ENCODE assay signal across 8 mouse cellular contexts in the genomic region with DNA sequence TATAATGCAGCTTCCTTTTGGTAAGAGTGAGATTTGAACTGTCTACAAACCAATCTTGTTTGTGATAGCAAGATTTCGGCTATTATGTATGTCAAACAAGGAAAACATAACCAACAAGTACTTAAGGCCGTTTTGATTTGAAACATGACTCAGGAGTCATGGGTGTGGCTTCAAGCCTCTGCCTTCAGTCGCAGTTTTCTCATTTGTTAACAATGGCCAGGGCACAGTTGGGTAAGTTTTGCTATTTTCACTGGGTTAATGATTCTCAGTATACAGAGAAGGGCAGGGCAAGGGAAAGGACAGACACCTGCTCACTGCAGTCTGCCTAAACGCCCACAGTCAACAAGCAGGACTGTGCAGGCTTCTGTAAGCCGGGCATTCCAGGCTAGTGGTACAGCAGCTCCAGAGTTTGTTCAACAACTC. TPM values are rescaled to one million over a fixed set of nuclear protein-coding genes. Genes with fewer than 3 reads are reported as not detected.
DNase-seq lines count a peak whose midpoint lies in the region; ATAC-seq and TF ChIP-seq lines count a peak whose summit lies in the region.

No protein-coding gene starts in this region.

- peak overlapping the region; percentile 49 for H3K4me2 ChIP-seq in kidney, embryonic 14.5 days (replicated peaks; ENCODE audit: low read depth, low read length)
- H3K4me2 ChIP-seq in forebrain, embryonic 14.5 days (ENCODE audit: low read length): peak overlapping the region; percentile 75
- H3K4me2 ChIP-seq in liver, embryonic 15.5 days: peak overlapping the region; percentile 87

- peak overlapping the region; percentile 99 for H3K27ac ChIP-seq in kidney, embryonic 14.5 days (ENCODE audit: low read depth, low read length)
- peak overlapping the region; percentile 98; the same call in 1 of the 2 replicates for H3K27ac ChIP-seq in forebrain, embryonic 14.5 days (ENCODE audit: low read depth, low read length)
- peak overlapping the region; percentile 100 for H3K27ac ChIP-seq in liver, embryonic 15.5 days (replicated peaks)

- intact Hi-C loops in left cerebral cortex, postnatal 10 days (cut with DNase I): loop anchor here (5.0 kb wide), 1 partner anchor 258 kb away; a partner anchor contains a TSS

- peak; percentile 52 for ATAC-seq in kidney, embryonic 14.5 days (ENCODE audit: low FRiP score, low TSS enrichment)
- peak; percentile 67 for ATAC-seq in Patski
- peak; percentile 2; the same call in 1 of the 2 replicates for ATAC-seq in forebrain, embryonic 14.5 days
- peak; percentile 27 for ATAC-seq in liver, embryonic 15.5 days (ENCODE audit: insufficient read depth)

- in situ Hi-C loops in Patski (cut with MboI; ENCODE audit: low pct_unique_long_range_greater_than_20kb): loop anchor here (25.0 kb wide), 1 partner anchor 1307 kb away; no protein-coding TSS in a partner anchor

- no peaks in the 10 kb centered on the region for H3K9me3 ChIP-seq in kidney, embryonic 14.5 days (ENCODE audit: control insufficient read depth, low read length)
- H3K9me3 ChIP-seq in forebrain, embryonic 14.5 days (replicated peaks; ENCODE audit: control insufficient read depth, low read length): no peaks in the 10 kb centered on the region
- no peaks in the 10 kb centered on the region for H3K9me3 ChIP-seq in liver, embryonic 15.5 days (replicated peaks)

- POLR2A ChIA-PET in Patski (lab: Charles Lee): interaction anchor here (1.0 kb wide), 1 partner anchor 83 kb away, joined by 3 read pairs; no protein-coding TSS in a partner anchor

- H3K9ac ChIP-seq in kidney, embryonic 14.5 days (ENCODE audit: low read depth, low read length): peak overlapping the region; percentile 59
- peak overlapping the region; percentile 63 for H3K9ac ChIP-seq in forebrain, embryonic 14.5 days (ENCODE audit: low read length)
- peak overlapping the region; percentile 74 for H3K9ac ChIP-seq in liver, embryonic 15.5 days

- H3K4me1 ChIP-seq in kidney, embryonic 14.5 days (ENCODE audit: control insufficient read depth, insufficient read depth, low read length): peaks cover 9% of the 10 kb centered on the region; the same call in 1 of the 2 replicates
- H3K4me1 ChIP-seq in forebrain, embryonic 14.5 days (ENCODE audit: control insufficient read depth, insufficient read depth, low read length): peaks cover 20% of the 10 kb centered on the region
- H3K4me1 ChIP-seq in liver, embryonic 15.5 days (replicated peaks): peaks cover 30% of the 10 kb centered on the region

- H3K4me3 ChIP-seq in kidney, embryonic 14.5 days (ENCODE audit: low read length): peak overlapping the region; percentile 90
- H3K4me3 ChIP-seq in forebrain, embryonic 14.5 days (ENCODE audit: low read depth, low read length): peak overlapping the region; percentile 85
- H3K4me3 ChIP-seq in liver, embryonic 15.5 days (replicated peaks): peak overlapping the region; percentile 77

- CTCF ChIA-PET in Patski (lab: Charles Lee): interaction anchor here (0.8 to 1.6 kb wide), 2 partner anchors 12 to 14 kb away, joined by 3 to 6 read pairs; no protein-coding TSS in a partner anchor

- WGBS in kidney, embryonic 14.5 days: 7% methylated on average over 5 of the region's 5 CpGs
- 7% methylated on average over 5 of the region's 5 CpGs for WGBS in forebrain, embryonic 14.5 days
- 2% methylated on average over 5 of the region's 5 CpGs for WGBS in liver, embryonic 15.5 days (ENCODE audit: insufficient replicate concordance)

- TF ChIP-seq CTCF in Patski (IDR thresholded peaks at IDR 0.05): no peak

- H3K27me3 ChIP-seq in kidney, embryonic 14.5 days (ENCODE audit: control insufficient read depth, insufficient read depth, low read length): no peaks in the 10 kb centered on the region
- H3K27me3 ChIP-seq in Patski: no peaks in the 10 kb centered on the region
- no peaks in the 10 kb centered on the region for H3K27me3 ChIP-seq in forebrain, embryonic 14.5 days (replicated peaks; ENCODE audit: control insufficient read depth, insufficient read depth, low read length)
- H3K27me3 ChIP-seq in liver, embryonic 15.5 days: no peaks in the 10 kb centered on the region

- DNase-seq in kidney, adult 18-20 months: no peak
- DNase-seq in Patski (ENCODE audit: low read depth, low spot score): peak; percentile 41
- peak; percentile 2 for DNase-seq in forebrain, embryonic 14.5 days (ENCODE audit: low spot score)
- DNase-seq in Muller cell, postnatal 12 days (ENCODE audit: inconsistent ontology term): no peak
- no peak for DNase-seq in left cerebral cortex, postnatal 10 days (ENCODE audit: extremely low spot score in 1 of 2, low spot score in 2 of 2)
- DNase-seq in adrenal gland, postnatal 10 days: no peak

- peaks cover 4% of the 10 kb centered on the region; the same call in 1 of the 2 replicates for H3K36me3 ChIP-seq in kidney, embryonic 14.5 days (ENCODE audit: control insufficient read depth, insufficient read depth, low read length)
- H3K36me3 ChIP-seq in forebrain, embryonic 14.5 days (ENCODE audit: control insufficient read depth, insufficient read depth, low read length): peaks cover 3% of the 10 kb centered on the region; the same call in 1 of the 2 replicates
- H3K36me3 ChIP-seq in liver, embryonic 15.5 days (replicated peaks): peaks cover 5% of the 10 kb centered on the region; the same call in 1 of the 2 replicates

RNA-seq across cellular contexts. Expression of a gene that starts 0.6 kb away (rescaled TPM):
- polyA plus RNA-seq in kidney, embryonic 14.5 days (2014; fragmentation: Nextera tagmentation; extraction: Ambion mirVana): 9.1 and 15.7 TPM in 2 replicates
- polyA plus RNA-seq in Patski (2021): 11.8 TPM
- polyA plus RNA-seq in forebrain, embryonic 14.5 days (2014; fragmentation: Nextera tagmentation; extraction: Ambion mirVana): 6.7 and 7.0 TPM in 2 replicates
- 5.7 and 6.2 TPM in 2 replicates for polyA plus RNA-seq in liver, embryonic 15.5 days (2015; fragmentation: Nextera tagmentation; extraction: Ambion mirVana)
- total RNA-seq in left cerebral cortex, postnatal 10 days (2021): 1 to 10 TPM; 1.5 to 3.0 TPM
- 1 to 10 TPM; 4.3 to 6.2 TPM for total RNA-seq in adrenal gland, postnatal 10 days (2021)

RNA-seq across cellular contexts. Expression of a gene that starts 1.0 kb away (rescaled TPM):
- 78.9 and 90.4 TPM in 2 replicates for polyA plus RNA-seq in kidney, embryonic 14.5 days (2014; fragmentation: Nextera tagmentation; extraction: Ambion mirVana)
- 60.3 TPM for polyA plus RNA-seq in Patski (2021)
- polyA plus RNA-seq in forebrain, embryonic 14.5 days (2014; fragmentation: Nextera tagmentation; extraction: Ambion mirVana): 64.4 and 71.3 TPM in 2 replicates
- 27.3 and 31.2 TPM in 2 replicates for polyA plus RNA-seq in liver, embryonic 15.5 days (2015; fragmentation: Nextera tagmentation; extraction: Ambion mirVana)
- total RNA-seq in left cerebral cortex, postnatal 10 days (2021): 10 to 100 TPM; 86.2 to 92.3 TPM
- total RNA-seq in adrenal gland, postnatal 10 days (2021): 100 to 1,000 TPM in 1 of 2 experiments, 10 to 100 TPM in 1; 96.1 to 113 TPM

RNA-seq across cellular contexts. Expression of a gene that starts 52.1 kb away (rescaled TPM):
- polyA plus RNA-seq in kidney, embryonic 14.5 days (2014; fragmentation: Nextera tagmentation; extraction: Ambion mirVana): not detected in 2 replicates
- polyA plus RNA-seq in Patski (2021): not detected
- polyA plus RNA-seq in forebrain, embryonic 14.5 days (2014; fragmentation: Nextera tagmentation; extraction: Ambion mirVana): 0.09 TPM in 1 of 2 replicates, not detected in the other
- polyA plus RNA-seq in liver, embryonic 15.5 days (2015; fragmentation: Nextera tagmentation; extraction: Ambion mirVana): not detected in 2 replicates
- under 1 TPM in 1 of 2 experiments, not detected in 1; 0.30 TPM for total RNA-seq in left cerebral cortex, postnatal 10 days (2021)
- total RNA-seq in adrenal gland, postnatal 10 days (2021): not detected

Comparison
In these comparisons a context has a peak if more than half of its experiments do, and no peak if none do; other contexts are left out.
1. ATAC-seq: peak in every context shown above with its lines; median percentile 67 in Patski; 52 in kidney, embryonic 14.5 days; 27 in liver, embryonic 15.5 days; 2 in forebrain, embryonic 14.5 days.
2. DNase-seq: peak in Patski (single experiment) and forebrain, embryonic 14.5 days (single experiment); none in kidney, adult 18-20 months (single experiment), Muller cell, postnatal 12 days (single experiment), left cerebral cortex, postnatal 10 days (0 of 2) and adrenal gland, postnatal 10 days (single experiment).
3. Peak in every context shown above with its lines, with median percentiles within 50 percentile points of each other: H3K27ac ChIP-seq, H3K4me2 ChIP-seq, H3K4me3 ChIP-seq and H3K9ac ChIP-seq.